Mouse (Mus musculus): ENCODE results near the gene Slc1a3.
"Not testable (repeated sequence)": the region's sequence is repeated elsewhere in the genome, so short reads cannot be mapped to it uniquely, and the experiment has no call there.

Gene Slc1a3

GRCm38 (mm10) chr15:8706613-8707012 is 4.0 kb downstream of the Slc1a3 start:
- no peak for DNase-seq (ENCODE audit: low spot score)

- no peak for DNase-seq (ENCODE audit: low spot score)
These were observed 4.4 kb downstream of the Slc1a3 start for GRCm38 (mm10) chr15:8706178-8706577.

- DNase-seq (ENCODE audit: low spot score): not testable (repeated sequence)
These were observed 5.0 kb downstream of the Slc1a3 start for GRCm38 (mm10) chr15:8705560-8705959.

- no peak for DNase-seq (ENCODE audit: low spot score)
These were observed 12.6 kb downstream of the Slc1a3 start for GRCm38 (mm10) chr15:8697976-8698375.

- DNase-seq (ENCODE audit: low spot score): no peak
These were observed 13.1 kb downstream of the Slc1a3 start for GRCm38 (mm10) chr15:8697500-8697899.

- not testable (repeated sequence) for DNase-seq (ENCODE audit: low spot score)
These were observed 20.4 kb downstream of the Slc1a3 start for GRCm38 (mm10) chr15:8690141-8690540.

- DNase-seq (ENCODE audit: low spot score): no peak
These were observed 23.7 kb downstream of the Slc1a3 start for GRCm38 (mm10) chr15:8686846-8687245.

- DNase-seq (ENCODE audit: low spot score): no peak
These were observed 25.1 kb downstream of the Slc1a3 start for GRCm38 (mm10) chr15:8685506-8685905.

GRCm38 (mm10) chr15:8684263-8684662 is 26.3 kb downstream of the Slc1a3 start:
- DNase-seq (ENCODE audit: low spot score): no peak

- no peak for DNase-seq (ENCODE audit: low spot score)
These were observed 27.7 kb downstream of the Slc1a3 start for GRCm38 (mm10) chr15:8682871-8683270.

- no peak for DNase-seq (ENCODE audit: low spot score)
These were observed 28.1 kb downstream of the Slc1a3 start for GRCm38 (mm10) chr15:8682421-8682820.

- no peak for DNase-seq (ENCODE audit: low spot score)
These were observed 28.6 kb downstream of the Slc1a3 start for GRCm38 (mm10) chr15:8681971-8682370.

GRCm38 (mm10) chr15:8681009-8681408 is 29.6 kb downstream of the Slc1a3 start:
- DNase-seq (ENCODE audit: low spot score): no peak

GRCm38 (mm10) chr15:8676959-8677358 is 33.6 kb downstream of the Slc1a3 start:
- DNase-seq (ENCODE audit: low spot score): no peak

GRCm38 (mm10) chr15:8676211-8676691 is 34.3 kb downstream of the Slc1a3 start:
- no peak for DNase-seq (ENCODE audit: low spot score)

GRCm38 (mm10) chr15:8675616-8676015 is 34.9 kb downstream of the Slc1a3 start:
- DNase-seq (ENCODE audit: low spot score): no peak

- no peak for DNase-seq (ENCODE audit: low spot score)
These were observed 38.0 kb downstream of the Slc1a3 start for GRCm38 (mm10) chr15:8672532-8672931.

- DNase-seq (ENCODE audit: low spot score): no peak
These were observed 42.6 kb downstream of the Slc1a3 start for GRCm38 (mm10) chr15:8667849-8668522.

GRCm38 (mm10) chr15:8665675-8666350 is 44.8 kb downstream of the Slc1a3 start:
- no peak for DNase-seq (ENCODE audit: low spot score)

- peak; percentile 47 for DNase-seq (ENCODE audit: low spot score)
These were observed 47.0 kb downstream of the Slc1a3 start for GRCm38 (mm10) chr15:8663348-8664099.

GRCm38 (mm10) chr15:8661856-8662255 is 48.7 kb downstream of the Slc1a3 start:
- DNase-seq (ENCODE audit: low spot score): no peak

- DNase-seq (ENCODE audit: low spot score): no peak
These were observed 50.6 kb downstream of the Slc1a3 start for GRCm38 (mm10) chr15:8659977-8660376.

- DNase-seq (ENCODE audit: low spot score): no peak
These were observed 51.0 kb downstream of the Slc1a3 start for GRCm38 (mm10) chr15:8659483-8659971.

Measured in ovary, adult 18-20 months (tissue).